Mouse (Mus musculus) fat pad, adult 2 months (tissue): ENCODE data around the gene Btbd35f9.
"Not testable (repeated sequence)": the region's sequence is repeated elsewhere in the genome, so short reads cannot be mapped to it uniquely, and the experiment has no call there.

Experiments
- DNase-seq: peaks from one replicate; pipeline ENCODE4 v3.0.0-alpha.2; 2011; ENCODE audit warnings: low read depth, low spot score; ENCODE audit errors: extremely low read depth

The Btbd35f9 gene

GRCm38 (mm10) chrX:34161399-34161798 is at the start of gene Btbd35f9:
Gene Btbd35f9, minus strand, starts transcription at chrX:34161499.
- DNase-seq: not testable (repeated sequence)
